Comparison of ENCODE assay signal across 19 mouse cellular contexts in genomic region chr2:155580331-155580730, GRCm38 (mm10).
"Had no signal": no experiment of that assay in that cellular context is flagged by ENCODE, and none has a peak within 500 bp of the region (broad histone marks: within the 10 kb centered on the region; RNA-seq: fewer than 3 reads in every experiment).

No protein-coding gene starts in this region.

- H3K27ac ChIP-seq: midbrain, embryonic 10.5 days; midbrain, embryonic 12.5 days; neural tube, embryonic 13.5 days; neural tube, embryonic 15.5 days had no signal

- H3K27me3 ChIP-seq: midbrain, embryonic 12.5 days; neural tube, embryonic 13.5 days; neural tube, embryonic 15.5 days had no signal

- H3K9ac ChIP-seq: lung, embryonic 14.5 days; midbrain, embryonic 12.5 days; neural tube, embryonic 13.5 days; neural tube, embryonic 15.5 days had no signal

- H3K4me1 ChIP-seq: midbrain, embryonic 12.5 days; neural tube, embryonic 13.5 days; neural tube, embryonic 15.5 days had no signal

- DNase-seq: lung, adult 18-20 months; lung, embryonic 14.5 days; lung, postnatal 10 days; lung, postnatal 4 days; midbrain, embryonic 14.5 days; retina, postnatal 1 day; right cerebral cortex, adult 18-20 months; right cerebral cortex, postnatal 25 days; right cerebral cortex, postnatal 4 days; spleen, adult 18-20 months; thymus, adult 18-20 months; thymus, postnatal 14 days; thymus, postnatal 36 days had no signal

- H3K4me2 ChIP-seq: lung, embryonic 14.5 days; midbrain, embryonic 12.5 days; neural tube, embryonic 13.5 days; neural tube, embryonic 15.5 days had no signal

- H3K9me3 ChIP-seq: midbrain, embryonic 10.5 days; midbrain, embryonic 12.5 days; neural tube, embryonic 13.5 days; neural tube, embryonic 15.5 days had no signal

- H3K4me3 ChIP-seq: midbrain, embryonic 10.5 days; midbrain, embryonic 12.5 days; myocyte; neural tube, embryonic 13.5 days; neural tube, embryonic 15.5 days had no signal

- ATAC-seq: midbrain, embryonic 16.5 days had no signal

- H3K36me3 ChIP-seq: midbrain, embryonic 12.5 days had no signal
